Mouse (Mus musculus): Measurements from ENCODE around the gene Syn3. TPM values are rescaled to one million over a fixed set of nuclear protein-coding genes. Genes with fewer than 3 reads are reported as not detected.
A peak's percentile ranks its signal among the peaks of the same experiment; 100 is the strongest.
"Not testable (repeated sequence)": the region's sequence is repeated elsewhere in the genome, so short reads cannot be mapped to it uniquely, and the experiment has no call there.

The Syn3 gene
- polyA plus RNA-seq, 1 experiment: 3.3 TPM

GRCm38 (mm10) chr10:86124115-86124514 is 374.6 kb downstream of the Syn3 start:
- DNase-seq: peak; percentile 71
- Histone ChIP-seq H3K36me3 (ENCODE audit: control insufficient read depth, insufficient read depth, low read length) (no peaks in the 10 kb centered on the region), H3K4me1 (ENCODE audit: control insufficient read depth, insufficient read depth, low read length) (peaks cover 20% of the 10 kb centered on the region), H3K27ac (ENCODE audit: insufficient read depth, low read depth, low read length) (peak overlapping the region; percentile 91), H3K4me3 (ENCODE audit: insufficient read depth, low read depth, low read length) (no peak overlapping the region), H3K27me3 (replicated peaks; ENCODE audit: control insufficient read depth, insufficient read depth, low read length) (no peaks in the 10 kb centered on the region)
- 42% methylated on average over 4 of the region's 4 CpGs for WGBS
- TF ChIP-seq POLR2A (IDR thresholded peaks at IDR 0.05; ENCODE audit: low read depth, low read length): no peak
- no peak for TF ChIP-seq CTCF (conservative IDR thresholded peaks at IDR 0.05; ENCODE audit: insufficient read depth, insufficient read length, low read depth, low read length)

DNA sequence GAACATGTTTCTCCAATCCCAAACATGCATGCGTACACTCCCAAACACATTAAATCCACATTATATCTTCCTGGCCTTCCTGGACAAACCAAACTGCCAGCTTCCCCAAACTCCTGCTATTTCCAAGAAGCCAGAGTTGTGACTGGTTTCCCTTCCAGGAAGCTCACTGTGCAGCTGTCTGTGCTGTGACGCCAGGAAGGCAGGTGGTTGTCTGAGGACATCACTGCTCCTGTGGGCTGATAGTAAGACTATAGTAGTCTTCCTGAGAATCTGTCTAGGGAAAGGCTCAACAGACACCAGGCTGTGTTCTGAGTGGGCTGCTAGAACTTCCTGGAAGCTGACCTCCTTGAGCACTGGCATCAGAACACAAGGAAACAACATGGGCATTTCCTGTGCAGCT is 375.5 kb downstream of the Syn3 start:
- WGBS: 56% methylated on average over 2 of the region's 2 CpGs
- no peaks in the 10 kb centered on the region for H3K27me3 ChIP-seq (replicated peaks; ENCODE audit: control insufficient read depth, insufficient read depth, low read length)
- H3K4me3 ChIP-seq (ENCODE audit: insufficient read depth, low read depth, low read length): no peak overlapping the region
- TF ChIP-seq CTCF (conservative IDR thresholded peaks at IDR 0.05; ENCODE audit: insufficient read depth, insufficient read length, low read depth, low read length): no peak
- TF ChIP-seq POLR2A (IDR thresholded peaks at IDR 0.05; ENCODE audit: low read depth, low read length): no peak
- H3K4me1 ChIP-seq (ENCODE audit: control insufficient read depth, insufficient read depth, low read length): peaks cover 20% of the 10 kb centered on the region
- peak; percentile 64 for DNase-seq
- no peaks in the 10 kb centered on the region for H3K36me3 ChIP-seq (ENCODE audit: control insufficient read depth, insufficient read depth, low read length)
- peak overlapping the region; percentile 99 for H3K27ac ChIP-seq (ENCODE audit: insufficient read depth, low read depth, low read length)

- WGBS: 65% methylated on average over 10 of the region's 10 CpGs
- not testable (repeated sequence) for H3K36me3 ChIP-seq (ENCODE audit: control insufficient read depth, insufficient read depth, low read length); H3K27me3 ChIP-seq (replicated peaks; ENCODE audit: control insufficient read depth, insufficient read depth, low read length); H3K4me3 ChIP-seq (ENCODE audit: insufficient read depth, low read depth, low read length)
- peak; percentile 95 for DNase-seq
- Histone ChIP-seq H3K27ac (ENCODE audit: insufficient read depth, low read depth, low read length) (peak overlapping the region; percentile 99), H3K4me1 (ENCODE audit: control insufficient read depth, insufficient read depth, low read length) (peaks cover 20% of the 10 kb centered on the region)
Measured at GRCm38 (mm10) chr10:86122456-86122855, 376.2 kb downstream of the Syn3 start.

GRCm38 (mm10) chr10:86116268-86116667 is 382.4 kb downstream of the Syn3 start:
- no peak for TF ChIP-seq POLR2A (IDR thresholded peaks at IDR 0.05; ENCODE audit: low read depth, low read length)
- no peak for TF ChIP-seq CTCF (conservative IDR thresholded peaks at IDR 0.05; ENCODE audit: insufficient read depth, insufficient read length, low read depth, low read length)
- no peak for DNase-seq
- Histone ChIP-seq H3K4me3 (ENCODE audit: insufficient read depth, low read depth, low read length) (no peak overlapping the region), H3K27ac (ENCODE audit: insufficient read depth, low read depth, low read length) (no peak overlapping the region), H3K27me3 (replicated peaks; ENCODE audit: control insufficient read depth, insufficient read depth, low read length) (no peaks in the 10 kb centered on the region), H3K4me1 (ENCODE audit: control insufficient read depth, insufficient read depth, low read length) (peaks cover 4% of the 10 kb centered on the region), H3K36me3 (ENCODE audit: control insufficient read depth, insufficient read depth, low read length) (no peaks in the 10 kb centered on the region)
- WGBS: 76% methylated on average over 2 of the region's 2 CpGs

- Histone ChIP-seq H3K27ac (ENCODE audit: insufficient read depth, low read depth, low read length) (peak overlapping the region; percentile 21), H3K36me3 (ENCODE audit: control insufficient read depth, insufficient read depth, low read length) (no peaks in the 10 kb centered on the region), H3K27me3 (replicated peaks; ENCODE audit: control insufficient read depth, insufficient read depth, low read length) (no peaks in the 10 kb centered on the region), H3K4me3 (ENCODE audit: insufficient read depth, low read depth, low read length) (no peak overlapping the region), H3K4me1 (ENCODE audit: control insufficient read depth, insufficient read depth, low read length) (peaks cover 4% of the 10 kb centered on the region)
- TF ChIP-seq CTCF (conservative IDR thresholded peaks at IDR 0.05; ENCODE audit: insufficient read depth, insufficient read length, low read depth, low read length): no peak
- no peak for TF ChIP-seq POLR2A (IDR thresholded peaks at IDR 0.05; ENCODE audit: low read depth, low read length)
- peak; percentile 69 for DNase-seq
- WGBS: 27% methylated on average over 5 of the region's 5 CpGs
Measured at GRCm38 (mm10) chr10:86114431-86114848, 384.3 kb downstream of the Syn3 start.

DNA sequence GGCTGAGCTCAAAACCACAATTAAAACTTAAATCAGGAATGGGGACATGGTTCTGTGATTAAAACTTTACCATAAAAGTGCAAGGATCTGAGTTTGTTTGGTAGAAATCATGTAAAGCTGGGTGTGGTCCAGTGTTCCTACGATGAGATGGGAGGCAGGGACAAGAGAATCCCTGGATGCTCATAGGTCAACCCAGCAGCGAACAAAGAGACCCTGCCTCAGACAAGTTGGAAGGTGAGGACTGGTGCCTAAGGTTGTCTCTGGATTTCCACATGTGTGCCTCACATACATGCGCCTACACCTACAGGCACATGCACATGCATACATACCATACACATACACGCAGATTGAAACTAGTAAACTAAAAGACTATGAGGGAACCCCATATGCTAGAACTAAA is 389.9 kb downstream of the Syn3 start:
- Histone ChIP-seq H3K27me3 (replicated peaks; ENCODE audit: control insufficient read depth, insufficient read depth, low read length) (no peaks in the 10 kb centered on the region), H3K36me3 (ENCODE audit: control insufficient read depth, insufficient read depth, low read length) (no peaks in the 10 kb centered on the region), H3K27ac (ENCODE audit: insufficient read depth, low read depth, low read length) (no peak overlapping the region), H3K4me3 (ENCODE audit: insufficient read depth, low read depth, low read length) (no peak overlapping the region), H3K4me1 (ENCODE audit: control insufficient read depth, insufficient read depth, low read length) (0 out of 2 replicates have a peak, but pooled peaks cover 3% of the 10 kb centered on the region)
- TF ChIP-seq POLR2A (IDR thresholded peaks at IDR 0.05; ENCODE audit: low read depth, low read length) (no peak), CTCF (conservative IDR thresholded peaks at IDR 0.05; ENCODE audit: insufficient read depth, insufficient read length, low read depth, low read length) (no peak)
- DNase-seq: no peak
- WGBS: 97% methylated on average over 4 of the region's 4 CpGs

GRCm38 (mm10) chr10:86107681-86108080 is 391.0 kb downstream of the Syn3 start:
- DNase-seq: no peak
- H3K27ac ChIP-seq (ENCODE audit: insufficient read depth, low read depth, low read length): no peak overlapping the region
- no peak overlapping the region for H3K4me3 ChIP-seq (ENCODE audit: insufficient read depth, low read depth, low read length)
- no peaks in the 10 kb centered on the region for H3K27me3 ChIP-seq (replicated peaks; ENCODE audit: control insufficient read depth, insufficient read depth, low read length)
- TF ChIP-seq CTCF (conservative IDR thresholded peaks at IDR 0.05; ENCODE audit: insufficient read depth, insufficient read length, low read depth, low read length): no peak
- no peak for TF ChIP-seq POLR2A (IDR thresholded peaks at IDR 0.05; ENCODE audit: low read depth, low read length)
- WGBS: 65% methylated on average over 4 of the region's 4 CpGs
- H3K4me1 ChIP-seq (ENCODE audit: control insufficient read depth, insufficient read depth, low read length): peaks cover 3% of the 10 kb centered on the region; the same call in 1 of the 2 replicates
- no peaks in the 10 kb centered on the region for H3K36me3 ChIP-seq (ENCODE audit: control insufficient read depth, insufficient read depth, low read length)

DNA sequence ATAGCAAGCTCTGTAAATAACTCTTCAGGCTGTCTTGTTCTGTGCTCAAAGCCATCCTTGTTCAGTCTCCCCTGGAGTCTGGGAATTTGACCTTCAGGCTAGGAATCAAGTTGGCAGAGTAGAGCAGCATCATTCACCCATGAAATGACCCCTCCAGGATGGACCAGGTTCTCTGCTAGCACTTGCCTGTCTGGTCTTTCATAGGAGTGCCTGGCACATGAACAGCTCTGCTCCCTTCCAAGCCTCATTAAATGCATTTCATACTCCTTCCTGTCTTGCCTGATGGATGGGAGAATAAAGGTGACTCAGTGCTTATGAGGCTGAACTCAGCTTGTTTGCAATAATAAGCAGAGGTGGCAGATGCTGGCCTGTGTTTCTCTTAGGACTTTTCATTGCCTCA is 394.7 kb downstream of the Syn3 start:
- Histone ChIP-seq H3K36me3 (ENCODE audit: control insufficient read depth, insufficient read depth, low read length) (no peaks in the 10 kb centered on the region), H3K27me3 (replicated peaks; ENCODE audit: control insufficient read depth, insufficient read depth, low read length) (no peaks in the 10 kb centered on the region), H3K4me1 (ENCODE audit: control insufficient read depth, insufficient read depth, low read length) (peaks cover 12% of the 10 kb centered on the region; the same call in 1 of the 2 replicates), H3K4me3 (ENCODE audit: insufficient read depth, low read depth, low read length) (no peak overlapping the region), H3K27ac (ENCODE audit: insufficient read depth, low read depth, low read length) (peak overlapping the region; percentile 95)
- peak; percentile 95 for DNase-seq
- TF ChIP-seq CTCF (conservative IDR thresholded peaks at IDR 0.05; ENCODE audit: insufficient read depth, insufficient read length, low read depth, low read length) (no peak), POLR2A (IDR thresholded peaks at IDR 0.05; ENCODE audit: low read depth, low read length) (no peak)
